Mouse (Mus musculus) frontal cortex, adult (tissue): ENCODE data around the gene Rapgef5.

Experiments used
- ATAC-seq: cut with Nextera tagmentation; 2 replicates; pipeline ENCODE4 v1.9.2; 2017; ENCODE audit warnings: mild to moderate bottlenecking, moderate library complexity, mixed read lengths; ENCODE audit not compliant: low TSS enrichment

Gene Rapgef5

GRCm38 (mm10) chr12:117612715-117613114 is 96.4 kb downstream of the Rapgef5 start:
- ATAC-seq: no peak

DNA sequence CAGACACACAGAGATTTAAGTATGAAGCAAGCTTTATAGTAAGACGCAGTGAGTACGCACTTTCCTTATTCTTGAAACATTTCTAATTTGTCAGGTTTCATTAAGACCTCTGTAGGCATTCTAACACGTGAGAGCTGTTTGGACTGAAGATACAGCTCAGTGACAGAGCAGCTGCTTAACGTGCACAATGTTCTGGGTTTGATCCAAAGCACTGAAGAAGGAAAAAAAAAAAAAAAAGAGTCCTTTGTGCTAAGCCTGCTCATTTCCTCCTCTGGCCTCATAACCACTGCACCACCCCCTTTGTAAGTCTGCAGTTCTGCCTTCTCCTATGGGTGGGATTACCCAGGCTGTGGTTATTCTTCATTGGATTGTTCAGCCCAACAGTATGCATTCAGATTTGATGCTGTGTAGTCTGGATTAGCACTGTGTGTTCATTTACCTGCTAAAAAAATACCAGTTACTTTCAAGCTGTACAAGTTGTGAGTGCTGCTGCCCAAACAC is 103.3 kb downstream of the Rapgef5 start:
- peak; percentile 52; the same call in 1 of the 2 replicates for ATAC-seq

- no peak for ATAC-seq
Measured at GRCm38 (mm10) chr12:117622972-117623371, 106.7 kb downstream of the Rapgef5 start.

- ATAC-seq: no peak; the same call in 1 of the 2 replicates
Measured at GRCm38 (mm10) chr12:117627311-117627710, 111.0 kb downstream of the Rapgef5 start.

DNA sequence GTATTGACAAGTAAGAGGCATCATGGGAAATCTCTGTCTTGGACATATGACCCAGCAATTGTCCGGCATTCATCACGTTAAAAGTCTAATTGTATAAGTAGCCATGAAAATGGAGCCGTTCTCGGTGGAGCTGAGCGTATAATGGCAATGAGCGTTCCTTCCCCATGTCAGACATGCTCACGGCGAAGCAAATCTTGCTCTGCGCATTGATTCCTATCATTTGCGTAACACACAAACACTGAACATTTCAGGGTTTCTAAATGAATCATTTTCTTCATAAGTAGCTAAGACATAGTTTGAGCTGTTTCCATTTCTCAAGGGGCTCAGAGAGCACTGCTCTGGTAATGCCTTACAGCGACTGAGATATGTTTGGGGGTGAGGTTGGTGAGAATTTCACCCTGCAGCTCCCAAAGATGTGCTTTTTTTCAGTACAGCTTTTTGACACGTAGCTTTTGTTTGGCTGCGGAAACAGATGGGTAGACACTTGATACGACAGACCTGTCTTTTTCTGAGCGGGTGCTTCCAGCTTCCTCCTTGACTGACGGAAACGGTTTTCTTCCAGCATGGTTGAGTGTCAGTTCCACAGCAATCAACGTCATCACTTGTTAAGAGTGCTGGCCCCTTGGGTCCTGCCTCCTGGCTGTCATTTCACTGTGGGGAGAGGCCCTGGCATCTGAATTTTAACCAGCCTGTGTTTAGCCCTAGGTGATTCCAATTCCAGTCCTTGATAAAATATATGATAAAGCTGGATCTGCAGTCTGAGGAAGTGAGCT is 112.2 kb downstream of the Rapgef5 start:
- ATAC-seq: 0 out of 2 replicates have a peak, but pooled peaks have one; percentile 12

DNA sequence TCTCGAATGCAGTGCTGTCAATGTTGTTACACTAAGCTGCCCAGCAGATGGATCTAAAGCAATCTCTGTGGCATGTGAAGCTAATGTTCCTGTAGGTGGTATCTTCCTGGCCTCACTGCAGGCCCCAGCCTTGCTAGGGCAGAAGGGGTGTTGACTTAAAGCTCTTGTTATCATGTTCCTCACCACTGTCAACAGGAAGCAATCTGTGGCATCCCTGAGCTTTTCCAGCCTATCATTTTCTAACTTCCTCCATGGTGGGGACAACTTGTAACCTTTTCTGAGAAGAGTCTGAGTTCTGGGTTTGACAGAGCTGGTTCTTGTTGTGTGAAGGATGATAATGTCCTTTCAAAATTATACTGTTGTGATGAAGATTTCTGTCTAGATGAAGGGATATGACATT is 115.9 kb downstream of the Rapgef5 start:
- no peak for ATAC-seq

DNA sequence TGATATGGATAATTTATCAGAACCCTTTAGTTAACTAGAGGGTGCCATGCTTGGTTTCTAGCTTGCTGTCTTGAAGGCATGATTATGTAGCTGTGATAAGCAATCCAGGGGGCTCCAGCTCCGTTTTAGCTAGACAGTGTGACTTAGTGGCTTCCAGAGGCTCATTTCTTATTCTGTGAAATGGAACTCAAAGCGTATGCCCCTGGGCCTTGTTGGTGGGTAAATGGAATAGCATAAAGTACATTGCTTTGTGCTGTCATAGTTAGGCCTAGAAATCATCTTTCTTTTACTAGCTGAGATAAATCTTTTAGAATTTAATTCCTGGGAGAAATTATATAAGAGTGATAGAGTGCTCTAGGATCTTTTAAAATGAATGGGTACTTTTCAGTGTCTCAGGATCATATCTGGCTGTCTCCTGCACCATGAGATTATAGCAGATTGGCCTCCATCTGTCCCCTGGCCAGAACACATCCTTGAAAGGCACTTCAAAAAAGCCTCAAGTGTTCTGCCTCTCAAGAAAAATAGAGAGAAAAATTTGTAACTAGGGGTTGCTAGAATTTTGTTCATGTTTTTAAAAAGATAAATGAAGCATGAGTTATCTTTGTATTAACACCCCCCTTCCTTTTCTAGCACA is 120.0 kb downstream of the Rapgef5 start:
- no peak for ATAC-seq

GRCm38 (mm10) chr12:117636969-117637368 is 120.7 kb downstream of the Rapgef5 start:
- peak; percentile 98 for ATAC-seq

DNA sequence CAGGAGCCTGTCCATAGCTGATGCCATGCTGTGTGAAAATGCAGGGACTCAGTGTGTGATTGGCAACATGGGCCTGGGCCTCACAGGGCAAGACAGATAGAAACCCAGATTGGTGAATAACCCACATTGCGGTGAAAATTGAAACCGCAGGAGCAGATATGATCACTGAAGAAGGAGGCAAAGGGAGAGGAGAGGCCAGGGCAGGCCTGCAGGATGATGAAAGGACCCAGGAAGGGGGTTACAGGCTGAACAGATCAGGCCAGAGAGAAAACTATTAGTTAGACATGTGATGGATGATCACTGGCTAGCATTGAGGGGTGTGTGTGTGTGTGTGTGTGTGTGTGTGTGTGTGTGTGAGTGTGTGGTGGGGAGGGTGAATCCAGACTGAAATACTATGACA is 122.6 kb downstream of the Rapgef5 start:
- no peak for ATAC-seq

DNA sequence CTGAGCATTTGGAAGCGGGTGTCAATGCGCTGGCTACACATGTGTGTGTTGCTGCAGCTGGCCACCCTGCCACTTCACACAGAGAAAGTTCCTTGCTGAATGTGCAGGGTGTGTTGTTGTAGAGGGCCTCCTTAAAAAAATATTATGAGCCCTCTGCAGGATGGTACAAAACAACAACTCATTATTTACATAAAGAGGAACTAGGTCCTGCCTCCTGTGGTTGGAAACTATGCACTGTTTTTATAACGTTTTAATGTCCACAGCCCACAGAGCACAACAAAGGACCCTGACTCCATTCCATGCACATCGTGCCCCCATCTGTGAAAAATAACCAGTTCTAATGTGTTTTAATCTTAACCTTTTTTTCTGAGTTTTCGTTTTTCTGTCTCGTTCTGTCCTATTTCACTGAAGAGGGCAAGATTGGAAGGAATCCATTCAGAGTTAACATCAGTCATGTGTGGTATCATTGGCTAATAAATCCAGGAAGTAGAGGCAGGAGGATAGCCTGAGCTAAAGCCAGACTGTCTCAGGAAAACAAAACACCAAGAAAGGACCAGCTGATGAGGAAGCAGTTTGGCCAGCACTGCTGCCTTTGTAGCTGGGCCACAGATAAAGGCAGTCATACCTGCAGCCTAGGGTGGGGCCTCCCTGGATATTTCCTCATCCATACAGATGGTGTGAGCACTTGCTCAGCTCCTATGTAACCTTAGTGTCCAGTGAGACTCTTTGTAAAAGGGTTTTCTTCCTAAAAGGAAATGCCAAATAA is 123.3 kb downstream of the Rapgef5 start:
- no peak for ATAC-seq

DNA sequence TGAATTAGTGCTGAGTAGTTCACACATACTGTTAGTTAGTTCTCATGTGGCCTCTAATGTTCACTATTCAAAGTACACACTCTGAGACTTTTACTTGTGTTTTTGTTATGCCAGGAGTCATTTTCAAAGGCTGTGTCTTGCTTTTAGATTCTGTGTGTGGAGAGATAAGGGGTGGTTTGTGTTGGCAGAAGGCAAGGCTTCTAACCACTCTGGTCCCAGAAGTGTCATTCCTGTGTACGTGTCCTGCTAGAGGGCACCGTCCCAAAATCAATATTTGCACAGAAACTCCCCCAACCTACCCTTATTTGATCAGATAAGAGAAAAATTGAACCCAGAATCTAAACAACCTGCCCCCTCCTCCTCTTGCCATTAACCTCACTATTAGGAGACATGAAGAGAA is 126.2 kb downstream of the Rapgef5 start:
- ATAC-seq: no peak

GRCm38 (mm10) chr12:117645771-117646170 is 129.5 kb downstream of the Rapgef5 start:
- peak; percentile 97 for ATAC-seq

DNA sequence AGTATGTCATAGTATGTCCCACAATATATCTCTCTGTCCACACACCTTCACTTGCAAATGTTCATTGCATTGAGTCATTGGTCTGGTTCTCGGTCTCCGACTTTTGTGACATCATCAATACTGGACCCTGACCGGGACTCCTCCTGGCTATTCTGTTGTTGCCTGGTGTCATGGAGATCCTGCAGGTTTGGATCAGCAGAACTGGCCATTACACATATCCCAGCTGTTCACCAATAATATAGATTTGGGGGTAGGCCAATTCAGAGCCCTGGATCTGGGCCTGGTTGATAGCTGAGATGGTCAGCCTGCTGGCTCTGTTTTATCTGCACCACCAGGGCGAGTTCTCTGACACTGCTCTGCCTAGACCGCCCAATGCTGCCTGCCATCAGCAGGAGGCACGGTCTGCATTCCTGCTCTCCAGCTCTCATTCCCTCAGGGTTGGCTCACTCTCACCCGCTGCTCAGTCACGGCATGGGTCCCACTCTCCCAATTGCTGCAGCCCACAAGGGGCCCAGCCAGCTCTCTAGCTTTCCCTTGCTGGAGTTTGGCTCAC is 137.7 kb downstream of the Rapgef5 start:
- ATAC-seq: no peak

DNA sequence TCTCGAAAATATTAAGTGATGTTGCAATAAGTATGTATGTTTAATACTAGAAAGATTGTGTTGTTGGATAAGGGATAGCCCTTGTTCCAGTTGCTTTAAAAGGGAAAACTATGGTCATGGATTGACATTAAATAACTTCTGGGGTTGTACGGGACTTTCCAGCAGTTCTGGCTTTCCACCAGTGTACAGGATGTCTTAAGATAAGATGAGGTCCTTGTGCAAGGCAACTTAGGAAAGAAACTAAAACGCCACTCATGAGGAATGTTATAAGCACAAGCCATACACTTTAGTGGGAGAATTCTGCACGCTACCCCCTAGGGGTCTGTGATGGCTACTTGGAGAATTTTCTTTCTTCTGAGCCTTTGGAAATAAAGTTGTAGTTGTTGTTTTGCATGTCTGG is 140.7 kb downstream of the Rapgef5 start:
- ATAC-seq: no peak

GRCm38 (mm10) chr12:117657766-117658165 is 141.5 kb downstream of the Rapgef5 start:
- ATAC-seq: no peak

- peak; percentile 48; the same call in 1 of the 2 replicates for ATAC-seq
Measured at GRCm38 (mm10) chr12:117658821-117659220, 142.5 kb downstream of the Rapgef5 start.

GRCm38 (mm10) chr12:117660361-117660760 is 144.1 kb downstream of the Rapgef5 start:
- no peak for ATAC-seq

DNA sequence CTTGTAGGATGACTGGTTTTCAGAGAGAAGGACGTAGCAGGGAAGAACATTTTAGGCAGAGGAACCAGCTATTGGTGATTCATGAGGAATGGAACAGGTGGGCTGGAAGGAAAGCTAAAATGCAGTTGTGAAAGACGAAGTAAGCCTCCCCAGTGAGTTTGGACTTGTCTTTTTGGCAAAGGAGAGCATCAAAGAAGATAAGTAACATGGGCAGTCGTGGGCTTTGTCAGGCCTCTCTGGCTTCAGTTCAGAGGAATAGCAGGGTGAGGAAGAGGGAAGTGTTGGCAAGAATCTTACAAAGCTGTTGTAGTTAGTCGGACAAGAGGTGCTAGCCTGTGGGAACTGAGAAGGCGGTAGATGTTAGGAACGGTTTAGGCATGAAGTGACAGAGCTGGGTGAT is 145.6 kb downstream of the Rapgef5 start:
- ATAC-seq: peak; percentile 36; the same call in 1 of the 2 replicates

DNA sequence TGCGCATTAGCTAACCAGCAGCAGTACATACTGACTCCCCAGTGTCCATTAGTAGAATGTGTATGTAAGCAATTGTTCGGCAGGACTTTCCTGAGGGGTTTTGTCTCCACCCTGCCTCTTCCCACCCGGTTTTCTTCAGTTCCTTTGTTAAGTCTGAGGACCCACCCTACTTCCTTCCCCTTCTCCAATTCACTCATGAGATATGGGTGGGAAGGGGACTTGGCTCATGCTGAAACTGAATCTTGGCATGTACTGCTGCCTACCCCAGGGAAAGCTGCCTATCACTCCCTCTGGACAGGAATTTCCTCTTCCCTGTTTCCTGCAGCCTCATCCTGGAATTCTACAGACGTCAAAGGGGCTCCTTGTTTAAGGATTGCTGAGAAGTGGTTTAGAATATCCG is 147.4 kb downstream of the Rapgef5 start:
- ATAC-seq: no peak

- ATAC-seq: 0 out of 2 replicates have a peak, but pooled peaks have one; percentile 40
Measured at GRCm38 (mm10) chr12:117664644-117665043, 148.4 kb downstream of the Rapgef5 start.

- no peak for ATAC-seq
Measured at GRCm38 (mm10) chr12:117666391-117666790, 150.1 kb downstream of the Rapgef5 start.
